Mouse (Mus musculus) hindbrain, embryonic 14.5 days (tissue): ENCODE data around the gene Lrrc1. TPM values are rescaled to one million over a fixed set of nuclear protein-coding genes. Genes with fewer than 3 reads are reported as not detected.

ENCODE experiments used
- ATAC-seq: fragments of 200-750 bp; cut with Nextera tagmentation; 2 replicates; pipeline ENCODE4 v1.8.0; 2017; ENCODE audit warnings: moderate number of reproducible peaks, mild to moderate bottlenecking, moderate TSS enrichment, moderate library complexity; ENCODE audit not compliant: low FRiP score
- DNase-seq: peaks from one replicate; pipeline ENCODE4 v3.0.0-alpha.2; 2015; ENCODE audit warnings: low spot score
- H3K27ac ChIP-seq: fragments of 300-500 bp; sonication (generic); 2 replicates; pipeline ENCODE4 v1.5.1; 2014; ENCODE audit warnings: mild to moderate bottlenecking, moderate library complexity
- H3K27me3 ChIP-seq: fragments of 300-500 bp; sonication (generic); 2 replicates; pipeline ENCODE4 v1.6.1; 2014; ENCODE audit warnings: mild to moderate bottlenecking, low read length, mixed read lengths; ENCODE audit not compliant: control insufficient read depth, insufficient read depth
- H3K36me3 ChIP-seq: fragments of 300-500 bp; sonication (generic); replicated peaks from 2 replicates; pipeline ENCODE4 v1.6.1; 2014; ENCODE audit not compliant: control insufficient read depth, insufficient read depth
- H3K4me1 ChIP-seq: fragments of 300-500 bp; sonication (generic); replicated peaks from 2 replicates; pipeline ENCODE4 v1.6.1; 2014; ENCODE audit warnings: antibody characterized with exemption, low read length, mixed read lengths; ENCODE audit not compliant: control insufficient read depth, insufficient read depth
- H3K4me2 ChIP-seq: fragments of 300-500 bp; sonication (generic); replicated peaks from 2 replicates; pipeline ENCODE4 v1.6.1; 2014; ENCODE audit warnings: mild to moderate bottlenecking, moderate library complexity
- H3K4me3 ChIP-seq: fragments of 300-500 bp; sonication (generic); replicated peaks from 2 replicates; pipeline ENCODE4 v1.5.1; 2014; ENCODE audit warnings: mild to moderate bottlenecking, low read length
- H3K9ac ChIP-seq: fragments of 300-500 bp; sonication (generic); 2 replicates; pipeline ENCODE4 v1.6.1; 2014
- H3K9me3 ChIP-seq: fragments of 300-500 bp; sonication (generic); 2 replicates; pipeline ENCODE4 v1.6.1; 2016; ENCODE audit warnings: low read length; ENCODE audit not compliant: control insufficient read depth
- WGBS: fragments of 180-500 bp; shearing (Covaris S2); extraction: QIAGEN DNeasy Blood & Tissue Kit; methylation state at CpG from one replicate; pipeline ENCODE4 v1.1.7; 2014; 5-methylcytosine and 5-hydroxymethylcytosine counted together
- polyA plus RNA-seq: library from polyadenylated mRNA; unstranded; fragments of >200 nt; fragmentation: Nextera tagmentation; extraction: Ambion mirVana; gene quantifications from 2 replicates; pipeline ENCODE4 v1.2.1, GENCODE M21; 2014

The Lrrc1 gene
- polyA plus RNA-seq, 1 experiment from 2014 or later: 6.4 TPM

DNA sequence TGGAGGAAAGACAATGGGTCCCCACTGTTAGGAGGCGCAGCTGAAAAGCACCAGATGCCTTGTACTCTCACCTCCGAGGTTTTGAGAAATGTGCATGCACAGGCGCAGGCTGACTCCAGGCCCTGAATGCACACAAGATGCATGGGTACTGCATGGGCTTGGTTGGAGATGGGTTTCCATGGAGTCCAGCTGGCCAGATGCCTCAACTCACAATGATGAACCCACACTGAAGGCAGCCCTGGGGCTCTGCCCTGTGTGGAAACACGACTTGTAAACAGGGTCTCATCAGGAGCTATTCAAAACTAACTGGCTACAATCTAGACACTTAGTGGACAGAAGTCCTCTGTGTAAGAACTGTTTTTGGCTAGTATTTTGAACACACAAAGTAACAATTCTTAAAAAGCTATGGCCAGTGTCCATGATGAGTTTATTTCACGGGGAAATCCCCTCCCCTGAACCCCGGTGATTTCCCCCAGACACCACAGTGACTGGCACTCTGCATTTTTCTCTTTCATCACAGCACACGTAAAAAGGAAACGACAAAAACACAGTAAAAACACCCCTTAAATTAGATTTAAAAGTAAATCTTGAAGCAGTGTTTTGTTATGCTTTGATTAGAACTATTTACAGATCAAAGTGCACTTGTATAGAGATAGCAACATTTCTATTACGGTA is 114.1 kb downstream of the Lrrc1 start:
- peak; percentile 25; the same call in 1 of the 2 replicates for ATAC-seq
- H3K27me3 ChIP-seq: no peaks in the 10 kb centered on the region
- no peak overlapping the region for H3K4me2 ChIP-seq
- WGBS: 74% methylated on average over 9 of the region's 9 CpGs
- H3K4me1 ChIP-seq: peaks cover 18% of the 10 kb centered on the region
- no peaks in the 10 kb centered on the region; the same call in 1 of the 2 replicates for H3K36me3 ChIP-seq
- H3K27ac ChIP-seq: no peak overlapping the region
- no peak for DNase-seq
- H3K9me3 ChIP-seq: no peaks in the 10 kb centered on the region
- H3K9ac ChIP-seq: no peak overlapping the region
- H3K4me3 ChIP-seq: no peak overlapping the region

DNA sequence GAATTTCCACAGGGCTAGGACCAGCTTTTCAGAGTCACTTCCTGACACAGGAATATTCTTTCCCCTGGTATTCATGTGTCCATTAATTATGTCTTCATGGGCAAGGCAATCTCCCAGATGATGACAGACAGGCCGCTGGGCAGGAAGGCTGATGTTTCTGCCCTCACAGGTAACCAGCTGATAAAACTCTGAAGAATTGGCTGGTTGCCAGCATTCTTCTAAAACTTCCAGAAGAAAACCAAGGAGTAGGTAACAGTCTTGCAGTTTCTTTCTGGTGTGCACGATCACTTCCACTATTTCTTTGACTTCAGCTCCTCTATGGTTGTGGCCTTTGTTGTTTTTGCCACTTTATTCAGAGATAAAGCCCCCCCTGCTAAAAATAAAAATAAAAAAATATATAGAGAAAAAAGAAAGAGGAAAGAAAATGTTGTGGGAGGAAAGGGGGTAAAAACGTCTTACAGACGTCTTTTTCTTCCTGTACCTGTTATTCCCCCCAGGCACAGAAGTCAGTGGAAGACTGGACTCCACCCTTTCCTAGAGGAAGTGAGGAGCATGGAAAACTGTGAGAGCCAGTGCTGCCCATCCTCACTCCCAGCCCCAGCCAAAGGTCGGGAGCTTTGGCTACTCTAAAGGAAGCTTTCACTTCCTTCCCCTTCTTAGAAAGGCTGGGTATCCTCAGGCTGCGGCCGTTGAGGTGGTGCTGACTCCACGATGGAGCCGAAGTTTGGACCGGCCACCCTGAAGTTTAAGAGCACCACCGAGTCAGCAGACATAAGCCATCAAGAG is 115.2 kb downstream of the Lrrc1 start:
- peaks cover 18% of the 10 kb centered on the region for H3K4me1 ChIP-seq
- H3K27me3 ChIP-seq: no peaks in the 10 kb centered on the region
- no peaks in the 10 kb centered on the region for H3K9me3 ChIP-seq
- H3K4me3 ChIP-seq: no peak overlapping the region
- WGBS: 90% methylated on average over 11 of the region's 11 CpGs
- H3K36me3 ChIP-seq: no peaks in the 10 kb centered on the region; the same call in 1 of the 2 replicates
- DNase-seq (no peak), ATAC-seq (no peak)
- no peak overlapping the region for H3K4me2 ChIP-seq
- H3K9ac ChIP-seq: no peak overlapping the region
- H3K27ac ChIP-seq: no peak overlapping the region

DNA sequence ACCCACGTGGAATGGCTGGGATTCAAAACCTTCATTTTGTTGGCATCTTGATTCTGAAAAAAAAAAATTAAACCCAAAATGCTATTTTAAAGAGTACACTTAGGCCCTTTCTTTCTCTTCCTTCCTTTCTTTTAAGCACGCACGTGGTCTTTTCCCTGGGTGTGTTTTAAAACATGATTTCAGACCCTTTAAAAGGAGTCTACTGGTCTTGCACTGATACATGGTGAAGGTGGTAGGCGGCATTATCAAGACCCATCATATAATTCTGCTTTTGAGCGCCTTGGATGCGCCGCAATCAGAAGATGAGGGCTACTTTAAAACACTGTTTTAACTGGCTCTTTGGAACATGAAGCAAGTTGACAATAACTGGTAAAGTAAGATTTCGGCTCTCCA is 115.9 kb downstream of the Lrrc1 start:
- Histone ChIP-seq H3K27me3 (no peaks in the 10 kb centered on the region), H3K36me3 (no peaks in the 10 kb centered on the region; the same call in 1 of the 2 replicates), H3K4me3 (no peak overlapping the region), H3K9ac (no peak overlapping the region), H3K4me1 (peaks cover 18% of the 10 kb centered on the region), H3K9me3 (no peaks in the 10 kb centered on the region), H3K27ac (no peak overlapping the region), H3K4me2 (no peak overlapping the region)
- DNase-seq (no peak), ATAC-seq (no peak)
- WGBS: 95% methylated on average over 8 of the region's 8 CpGs

DNA sequence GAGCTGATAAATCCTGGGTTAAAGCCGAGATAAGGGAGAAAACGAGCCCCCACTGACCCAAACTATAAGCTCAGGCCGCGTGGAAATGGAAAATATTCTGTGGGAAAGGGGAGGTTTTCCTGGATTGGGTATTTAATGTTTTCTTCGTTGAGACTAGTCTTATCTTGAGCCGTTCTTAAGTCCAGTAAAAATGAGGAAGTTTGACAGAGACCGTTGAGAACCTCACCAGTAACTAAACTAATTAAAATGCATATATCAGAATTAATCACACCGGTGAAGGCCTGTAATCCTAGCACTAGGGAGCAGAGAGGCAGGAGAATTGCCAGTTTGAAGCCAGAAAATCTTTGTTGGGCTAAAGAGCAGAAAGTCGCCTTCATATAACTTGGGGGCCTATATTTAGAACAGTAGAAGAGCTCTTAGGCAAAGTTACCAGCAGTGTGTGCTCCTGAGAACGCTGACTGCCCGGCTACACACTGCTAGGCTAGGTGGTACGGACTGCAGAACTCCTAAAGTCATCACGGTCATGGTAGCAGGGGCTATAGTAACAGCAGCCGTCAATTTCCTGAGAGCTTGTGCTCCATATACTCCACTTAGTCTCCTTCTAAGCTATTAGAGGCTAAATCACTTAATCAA is 116.4 kb downstream of the Lrrc1 start:
- H3K27ac ChIP-seq: no peak overlapping the region
- WGBS: 53% methylated on average over 14 of the region's 14 CpGs
- ATAC-seq: no peak
- no peaks in the 10 kb centered on the region for H3K9me3 ChIP-seq
- no peaks in the 10 kb centered on the region; the same call in 1 of the 2 replicates for H3K36me3 ChIP-seq
- peaks cover 18% of the 10 kb centered on the region for H3K4me1 ChIP-seq
- H3K4me3 ChIP-seq: no peak overlapping the region
- no peak overlapping the region for H3K9ac ChIP-seq
- DNase-seq: no peak
- H3K4me2 ChIP-seq: peak overlapping the region; percentile 42; the same call in 1 of the 2 replicates
- H3K27me3 ChIP-seq: no peaks in the 10 kb centered on the region

DNA sequence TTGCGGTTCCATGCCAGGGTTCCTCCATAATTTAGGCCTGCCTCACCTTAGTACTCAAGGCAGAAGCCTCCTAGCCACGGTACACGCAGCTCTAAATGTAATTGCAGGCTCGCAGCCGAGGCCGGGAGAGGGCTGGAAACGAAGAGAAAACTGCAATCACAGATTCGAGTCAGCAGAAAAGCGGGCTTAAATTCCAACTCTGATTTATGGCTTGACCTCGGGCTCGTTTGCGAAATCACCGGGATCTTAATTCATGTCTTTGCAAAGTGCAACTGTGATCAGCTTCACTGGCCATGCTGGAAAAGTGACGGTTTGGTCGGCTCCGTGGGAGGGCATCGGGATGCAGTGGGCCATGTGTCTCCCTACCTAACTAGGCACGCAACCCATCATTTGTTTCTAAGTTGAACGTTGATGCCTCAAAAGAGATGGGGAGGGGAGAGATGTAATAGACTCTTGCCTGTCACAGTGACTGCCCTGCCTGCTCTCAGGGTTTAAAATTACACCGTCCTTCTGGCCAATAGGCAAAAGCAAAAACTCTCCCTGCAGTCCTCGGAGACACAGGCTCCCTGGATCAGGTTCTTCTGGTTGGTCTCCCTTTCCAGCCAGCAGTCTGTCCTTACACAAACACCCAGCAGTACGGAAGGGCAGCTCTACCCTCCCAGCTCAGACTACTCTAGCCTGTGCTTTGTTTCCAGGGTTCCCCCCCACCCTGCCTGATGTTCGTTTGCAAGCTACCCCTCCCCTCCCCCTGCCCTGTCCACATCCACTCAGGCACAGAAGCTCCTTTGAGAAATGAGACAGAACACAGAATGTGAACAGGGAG is 117.2 kb downstream of the Lrrc1 start:
- H3K27me3 ChIP-seq: no peaks in the 10 kb centered on the region
- H3K9ac ChIP-seq: peak overlapping the region; percentile 1
- peak overlapping the region; percentile 42 for H3K4me2 ChIP-seq
- H3K9me3 ChIP-seq: no peaks in the 10 kb centered on the region
- H3K27ac ChIP-seq: no peak overlapping the region; the same call in 1 of the 2 replicates
- no peaks in the 10 kb centered on the region; the same call in 1 of the 2 replicates for H3K36me3 ChIP-seq
- peak; percentile 56; the same call in 1 of the 2 replicates for ATAC-seq
- H3K4me3 ChIP-seq: no peak overlapping the region
- H3K4me1 ChIP-seq: peaks cover 18% of the 10 kb centered on the region
- DNase-seq: no peak
- WGBS: 32% methylated on average over 23 of the region's 23 CpGs

DNA sequence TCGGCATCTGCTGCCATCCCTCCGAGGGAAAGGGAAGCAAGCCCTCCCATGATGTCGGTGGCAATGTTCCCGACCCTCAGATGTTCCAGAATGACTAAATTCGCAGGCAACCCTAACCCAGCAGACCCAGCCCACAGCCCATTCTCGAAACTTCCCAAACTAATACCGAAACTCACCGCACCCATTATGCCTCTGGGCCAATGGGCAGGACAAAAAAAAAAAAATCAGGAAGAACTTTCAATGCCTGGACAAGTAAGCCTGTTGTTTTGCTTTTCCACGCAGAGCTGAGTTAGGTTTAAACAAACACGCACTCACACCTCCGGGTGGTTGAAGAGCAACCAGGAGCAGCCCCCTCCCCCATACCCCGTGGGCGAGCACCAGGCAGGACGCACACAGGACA is 118.6 kb downstream of the Lrrc1 start:
- Histone ChIP-seq H3K27ac (no peak overlapping the region), H3K9me3 (no peaks in the 10 kb centered on the region), H3K4me2 (no peak overlapping the region), H3K9ac (no peak overlapping the region), H3K27me3 (no peaks in the 10 kb centered on the region), H3K4me1 (peaks cover 18% of the 10 kb centered on the region), H3K36me3 (no peaks in the 10 kb centered on the region; the same call in 1 of the 2 replicates), H3K4me3 (no peak overlapping the region)
- 69% methylated on average over 14 of the region's 14 CpGs for WGBS
- no peak for DNase-seq
- ATAC-seq: no peak

DNA sequence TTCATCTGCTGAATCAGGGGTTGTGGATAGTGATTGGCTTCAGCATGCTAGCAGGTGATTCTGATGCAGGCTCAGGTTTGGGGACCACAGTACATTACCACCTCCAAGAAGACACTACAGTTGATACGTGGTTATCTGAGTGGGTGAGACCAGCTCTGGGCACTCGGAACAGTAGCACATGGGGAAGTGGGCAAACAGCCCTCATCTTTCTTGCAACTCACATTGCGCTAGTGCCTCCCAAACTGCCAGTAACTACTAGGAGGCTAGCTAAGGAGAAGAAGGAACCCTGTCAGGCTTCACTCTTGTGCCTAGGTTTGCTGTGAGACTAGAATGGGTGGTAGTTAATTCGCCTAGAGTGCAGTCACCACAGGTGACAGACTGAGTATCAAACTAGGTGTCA is 119.1 kb downstream of the Lrrc1 start:
- no peak overlapping the region for H3K9ac ChIP-seq
- 96% methylated on average over 4 of the region's 4 CpGs for WGBS
- H3K9me3 ChIP-seq: no peaks in the 10 kb centered on the region
- no peak overlapping the region for H3K4me2 ChIP-seq
- no peak overlapping the region for H3K4me3 ChIP-seq
- no peak overlapping the region for H3K27ac ChIP-seq
- ATAC-seq: no peak
- H3K36me3 ChIP-seq: no peaks in the 10 kb centered on the region
- no peaks in the 10 kb centered on the region for H3K27me3 ChIP-seq
- peaks cover 18% of the 10 kb centered on the region for H3K4me1 ChIP-seq
- no peak for DNase-seq

DNA sequence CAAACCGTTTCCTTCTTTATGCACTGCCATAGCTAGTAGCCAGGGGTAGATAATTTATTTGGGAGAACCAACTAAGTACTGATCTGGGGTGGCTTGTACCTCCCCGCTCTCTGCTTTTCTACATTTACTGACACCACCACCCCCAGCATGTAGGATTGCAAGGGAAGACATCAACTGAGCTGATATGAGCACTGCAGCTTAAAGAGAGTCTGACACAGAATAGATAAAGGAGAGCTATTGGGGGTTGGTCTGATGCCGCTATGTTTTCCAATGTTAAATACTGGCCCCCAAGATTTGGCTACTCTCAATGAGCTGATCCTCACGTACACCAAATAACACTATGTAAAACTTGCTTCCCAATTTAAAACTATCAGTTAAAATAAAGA is 124.5 kb downstream of the Lrrc1 start:
- H3K4me2 ChIP-seq: no peak overlapping the region
- no peaks in the 10 kb centered on the region for H3K27me3 ChIP-seq
- H3K9me3 ChIP-seq: no peaks in the 10 kb centered on the region
- no peak overlapping the region for H3K27ac ChIP-seq
- 93% methylated on average over 4 of the region's 4 CpGs for WGBS
- no peaks in the 10 kb centered on the region for H3K4me1 ChIP-seq
- H3K9ac ChIP-seq: no peak overlapping the region
- H3K36me3 ChIP-seq: no peaks in the 10 kb centered on the region
- DNase-seq: no peak
- ATAC-seq: no peak
- H3K4me3 ChIP-seq: no peak overlapping the region
